Mouse (Mus musculus): ENCODE data around the gene Pax8. TPM values are rescaled to one million over a fixed set of nuclear protein-coding genes. Genes with fewer than 3 reads are reported as not detected.
A peak's percentile ranks its signal among the peaks of the same experiment; 100 is the strongest.

The Pax8 gene
- polyA plus RNA-seq, 1 experiment from 2014 or later: 0.09 TPM

- peak; percentile 68 for ATAC-seq
- no peak overlapping the region for H3K4me2 ChIP-seq
- H3K27me3 ChIP-seq: peaks cover 22% of the 10 kb centered on the region
- H3K27ac ChIP-seq: no peak overlapping the region
- 12% methylated on average over 12 of the region's 12 CpGs for WGBS
- H3K9ac ChIP-seq: no peak overlapping the region
- H3K4me3 ChIP-seq: no peak overlapping the region
- H3K4me1 ChIP-seq: peaks cover 7% of the 10 kb centered on the region; the same call in 1 of the 2 replicates
- H3K9me3 ChIP-seq (replicated peaks): no peaks in the 10 kb centered on the region
- no peaks in the 10 kb centered on the region for H3K36me3 ChIP-seq (ENCODE audit: poor library complexity, severe bottlenecking)
Measured at GRCm38 (mm10) chr2:24427866-24428675, 47.3 kb downstream of the Pax8 start.

GRCm38 (mm10) chr2:24425630-24426029 lies 49.8 kb downstream of the Pax8 start:
- Histone ChIP-seq H3K36me3 (ENCODE audit: poor library complexity, severe bottlenecking) (no peaks in the 10 kb centered on the region), H3K9me3 (replicated peaks) (no peaks in the 10 kb centered on the region), H3K27ac (no peak overlapping the region), H3K9ac (no peak overlapping the region), H3K4me2 (no peak overlapping the region), H3K4me3 (no peak overlapping the region), H3K4me1 (peaks cover 7% of the 10 kb centered on the region; the same call in 1 of the 2 replicates), H3K27me3 (peaks cover 15% of the 10 kb centered on the region)
- WGBS: 91% methylated on average over 2 of the region's 2 CpGs
- no peak for ATAC-seq

DNA sequence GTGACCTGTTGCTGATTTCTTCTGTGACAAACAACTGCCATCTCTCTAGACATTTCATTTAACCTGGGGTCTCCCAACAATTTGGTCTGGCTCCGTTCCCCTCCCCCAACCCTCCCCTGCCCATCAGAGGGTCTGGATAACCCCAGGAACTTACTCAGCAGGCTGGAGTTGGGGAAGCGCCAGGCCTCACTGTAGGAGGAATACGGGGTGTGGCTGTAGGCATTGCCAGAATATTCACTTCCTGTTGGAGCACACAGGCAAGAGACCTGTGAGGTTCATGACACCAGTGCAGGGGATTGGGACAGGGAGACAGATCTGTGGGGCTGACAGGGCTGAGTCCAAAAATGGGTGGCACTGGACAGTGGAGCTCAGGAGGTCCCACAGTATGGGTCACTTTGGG lies 52.6 kb downstream of the Pax8 start:
- Histone ChIP-seq H3K4me2 (no peak overlapping the region), H3K36me3 (ENCODE audit: poor library complexity, severe bottlenecking) (no peaks in the 10 kb centered on the region), H3K4me3 (no peak overlapping the region), H3K9me3 (replicated peaks) (no peaks in the 10 kb centered on the region), H3K27me3 (peaks cover 11% of the 10 kb centered on the region), H3K9ac (no peak overlapping the region), H3K4me1 (no peaks in the 10 kb centered on the region), H3K27ac (no peak overlapping the region)
- 85% methylated on average over 3 of the region's 3 CpGs for WGBS
- ATAC-seq: no peak

- Histone ChIP-seq H3K4me3 (no peak overlapping the region), H3K36me3 (ENCODE audit: poor library complexity, severe bottlenecking) (no peaks in the 10 kb centered on the region), H3K9ac (no peak overlapping the region), H3K9me3 (replicated peaks) (no peaks in the 10 kb centered on the region), H3K4me2 (no peak overlapping the region), H3K27me3 (peaks cover 18% of the 10 kb centered on the region), H3K4me1 (0 out of 2 replicates have a peak, but pooled peaks cover 5% of the 10 kb centered on the region), H3K27ac (no peak overlapping the region)
- WGBS: 95% methylated on average over 6 of the region's 6 CpGs
- no peak for ATAC-seq
Measured at GRCm38 (mm10) chr2:24421211-24421863, 54.1 kb downstream of the Pax8 start.

DNA sequence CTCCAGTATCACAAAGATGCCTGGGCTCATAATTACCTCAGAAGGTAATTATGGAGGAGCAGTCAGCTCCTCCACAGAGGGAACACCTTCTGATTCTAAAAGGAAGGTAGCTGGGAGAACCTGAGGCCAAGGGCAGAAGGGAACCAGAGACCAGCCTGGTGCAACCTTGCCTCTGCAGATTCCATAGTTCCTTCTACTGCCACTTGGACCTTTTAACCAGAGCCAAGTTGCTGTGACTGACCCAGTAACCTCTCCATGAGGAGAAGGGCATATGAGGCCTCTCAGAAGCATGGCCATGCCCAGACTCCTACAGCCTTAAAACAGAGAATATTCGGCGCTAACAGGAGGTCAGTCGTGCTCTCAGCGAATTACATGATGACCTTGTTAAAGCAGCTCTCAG lies 57.8 kb downstream of the Pax8 start:
- Histone ChIP-seq H3K4me2 (no peak overlapping the region), H3K27me3 (peaks cover 9% of the 10 kb centered on the region; the same call in 1 of the 2 replicates), H3K9ac (no peak overlapping the region), H3K4me3 (no peak overlapping the region), H3K4me1 (0 out of 2 replicates have a peak, but pooled peaks cover 5% of the 10 kb centered on the region), H3K27ac (no peak overlapping the region), H3K9me3 (replicated peaks) (no peaks in the 10 kb centered on the region), H3K36me3 (ENCODE audit: poor library complexity, severe bottlenecking) (no peaks in the 10 kb centered on the region)
- 96% methylated on average over 4 of the region's 4 CpGs for WGBS
- no peak for ATAC-seq

DNA sequence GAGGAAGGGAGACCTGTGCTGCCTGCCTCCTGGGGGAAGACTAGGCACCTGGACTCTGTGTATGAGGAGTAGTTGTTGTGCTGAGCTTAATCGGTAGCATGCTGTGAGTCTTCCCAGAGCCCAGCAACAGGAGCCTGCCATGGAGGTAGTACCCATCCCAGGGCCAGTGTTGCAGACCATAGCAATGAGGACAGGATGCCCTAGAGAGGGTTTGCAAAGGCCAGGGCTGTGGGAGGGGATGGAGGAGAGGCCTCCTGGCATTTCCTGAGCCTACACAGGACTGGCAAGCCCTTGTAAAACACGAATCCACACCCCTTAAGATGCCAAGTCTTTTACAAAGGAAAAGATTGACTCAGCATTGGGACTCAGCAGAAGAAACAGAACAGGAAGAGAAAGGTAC lies 58.3 kb downstream of the Pax8 start:
- 21% methylated on average over 2 of the region's 2 CpGs for WGBS
- H3K4me1 ChIP-seq: 0 out of 2 replicates have a peak, but pooled peaks cover 5% of the 10 kb centered on the region
- no peak overlapping the region for H3K4me3 ChIP-seq
- peaks cover 9% of the 10 kb centered on the region; the same call in 1 of the 2 replicates for H3K27me3 ChIP-seq
- ATAC-seq: no peak
- H3K9me3 ChIP-seq (replicated peaks): no peaks in the 10 kb centered on the region
- no peak overlapping the region for H3K27ac ChIP-seq
- H3K4me2 ChIP-seq: no peak overlapping the region
- H3K36me3 ChIP-seq (ENCODE audit: poor library complexity, severe bottlenecking): no peaks in the 10 kb centered on the region
- H3K9ac ChIP-seq: no peak overlapping the region

DNA sequence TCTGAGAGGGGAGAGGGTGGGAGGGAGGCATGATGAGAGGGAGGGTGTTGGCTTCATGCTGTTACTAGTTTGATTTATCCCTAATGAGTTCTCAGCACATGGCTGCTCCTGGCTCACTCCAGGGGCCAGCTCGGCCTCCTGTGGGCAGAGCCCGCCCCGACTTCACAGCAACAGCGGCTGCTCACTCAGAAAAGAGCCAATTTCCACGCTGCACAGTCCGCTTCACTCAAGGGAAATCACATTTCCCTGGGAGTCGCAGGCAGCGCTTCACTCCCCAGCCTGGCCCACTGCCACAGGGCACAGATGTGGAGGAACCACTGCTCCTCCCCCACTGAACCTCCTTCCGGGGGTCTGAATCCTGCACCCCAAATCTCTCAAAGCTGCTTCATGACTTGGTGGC lies 58.7 kb downstream of the Pax8 start:
- peaks cover 9% of the 10 kb centered on the region; the same call in 1 of the 2 replicates for H3K27me3 ChIP-seq
- H3K4me2 ChIP-seq: no peak overlapping the region; the same call in 1 of the 2 replicates
- H3K9me3 ChIP-seq (replicated peaks): no peaks in the 10 kb centered on the region
- ATAC-seq: peak; percentile 30; the same call in 1 of the 2 replicates
- H3K27ac ChIP-seq: no peak overlapping the region
- 0 out of 2 replicates have a peak, but pooled peaks cover 5% of the 10 kb centered on the region for H3K4me1 ChIP-seq
- no peak overlapping the region for H3K4me3 ChIP-seq
- 8% methylated on average over 9 of the region's 9 CpGs for WGBS
- H3K9ac ChIP-seq: no peak overlapping the region
- H3K36me3 ChIP-seq (ENCODE audit: poor library complexity, severe bottlenecking): no peaks in the 10 kb centered on the region

DNA sequence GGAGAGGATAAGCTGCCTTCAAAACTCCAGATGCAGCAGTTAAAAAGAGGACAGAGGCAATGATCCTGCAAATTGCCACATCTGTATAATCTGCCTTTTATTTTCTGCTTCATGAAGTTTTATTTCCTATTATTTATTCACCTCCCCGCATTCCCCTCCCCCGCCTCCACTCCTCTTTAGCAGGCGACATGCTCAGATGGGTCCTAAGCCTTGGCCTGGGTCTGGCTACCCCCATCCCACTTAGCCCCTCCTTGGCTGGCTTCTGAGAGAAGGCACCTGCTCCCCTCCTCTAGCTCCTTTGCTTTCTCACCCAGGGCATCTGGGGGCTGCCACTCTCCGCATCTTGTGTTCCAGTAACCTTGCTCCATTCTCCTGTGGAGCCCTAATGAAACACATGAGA lies 61.7 kb downstream of the Pax8 start:
- H3K4me2 ChIP-seq: no peak overlapping the region
- no peaks in the 10 kb centered on the region for H3K9me3 ChIP-seq (replicated peaks)
- H3K4me3 ChIP-seq: no peak overlapping the region
- H3K27ac ChIP-seq: no peak overlapping the region
- no peak for ATAC-seq
- no peaks in the 10 kb centered on the region for H3K36me3 ChIP-seq (ENCODE audit: poor library complexity, severe bottlenecking)
- H3K4me1 ChIP-seq: 0 out of 2 replicates have a peak, but pooled peaks cover 5% of the 10 kb centered on the region
- 69% methylated on average over 4 of the region's 4 CpGs for WGBS
- peaks cover 8% of the 10 kb centered on the region; the same call in 1 of the 2 replicates for H3K27me3 ChIP-seq
- H3K9ac ChIP-seq: no peak overlapping the region

DNA sequence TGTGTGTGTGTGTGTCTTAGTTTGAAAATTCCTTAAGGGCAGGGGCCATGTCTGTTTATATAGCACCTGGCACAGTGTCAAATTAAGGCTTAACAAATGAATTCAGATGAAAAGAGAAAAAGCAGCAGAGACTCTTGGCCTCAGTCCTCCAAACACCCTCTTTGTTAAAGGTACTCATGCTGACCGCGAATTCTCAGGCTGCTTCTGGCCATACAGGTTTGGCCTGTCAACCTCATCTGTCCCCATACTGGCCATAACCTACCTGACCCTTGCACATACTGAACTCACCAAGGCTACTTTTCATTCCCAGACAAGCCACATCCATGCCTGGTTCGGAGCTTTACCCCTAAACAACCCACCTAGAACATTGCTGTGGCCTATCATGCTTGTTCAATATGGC lies 62.2 kb downstream of the Pax8 start:
- Histone ChIP-seq H3K27ac (no peak overlapping the region), H3K36me3 (ENCODE audit: poor library complexity, severe bottlenecking) (no peaks in the 10 kb centered on the region), H3K9me3 (replicated peaks) (no peaks in the 10 kb centered on the region), H3K4me2 (no peak overlapping the region), H3K4me1 (peaks cover 9% of the 10 kb centered on the region), H3K9ac (no peak overlapping the region), H3K4me3 (no peak overlapping the region), H3K27me3 (peaks cover 6% of the 10 kb centered on the region; the same call in 1 of the 2 replicates)
- 57% methylated on average over 3 of the region's 3 CpGs for WGBS
- ATAC-seq: no peak

- peak; percentile 61 for ATAC-seq
- no peaks in the 10 kb centered on the region for H3K36me3 ChIP-seq (ENCODE audit: poor library complexity, severe bottlenecking)
- 6% methylated on average over 2 of the region's 2 CpGs for WGBS
Measured at GRCm38 (mm10) chr2:24409166-24409565, 66.2 kb downstream of the Pax8 start.

DNA sequence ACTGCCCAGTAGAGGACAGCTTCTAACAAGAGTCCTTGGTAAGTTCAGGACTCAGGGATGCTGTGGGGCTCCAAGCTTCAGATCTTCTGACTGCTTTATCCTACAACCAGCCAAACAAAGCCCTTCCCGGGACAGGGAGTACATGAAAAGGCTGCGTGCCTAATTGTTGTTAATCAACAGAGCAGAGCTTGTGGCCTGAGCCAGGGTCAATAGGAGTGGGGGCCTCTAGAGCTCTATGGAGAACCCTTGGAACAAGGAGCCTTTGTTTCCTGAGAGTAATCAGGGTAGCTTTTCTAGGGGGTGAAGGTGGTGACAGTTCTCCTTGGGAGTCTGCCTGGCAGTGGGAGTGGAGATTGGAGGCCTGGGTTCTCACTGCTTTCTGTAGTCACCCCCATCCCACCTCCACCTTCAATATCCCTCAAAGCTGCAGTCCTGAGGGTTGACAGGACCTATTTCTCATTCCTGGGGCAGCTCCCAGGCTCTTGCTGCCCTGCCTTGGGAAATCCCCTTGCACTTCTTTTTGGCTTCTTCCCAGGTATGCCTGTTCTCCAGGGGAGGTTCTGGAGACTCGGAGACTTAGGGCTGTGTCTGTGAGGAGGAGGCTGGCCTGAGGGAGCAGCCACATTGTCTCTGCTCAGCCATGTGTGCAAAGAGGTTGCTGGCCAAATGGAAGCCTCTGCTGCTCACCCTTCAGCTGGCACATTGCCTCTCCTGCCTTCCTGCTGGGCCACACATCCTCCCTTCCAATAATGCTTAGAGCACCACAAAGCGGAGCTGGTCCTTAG lies 67.5 kb downstream of the Pax8 start:
- Histone ChIP-seq H3K9me3 (replicated peaks) (no peaks in the 10 kb centered on the region), H3K4me2 (no peak overlapping the region), H3K9ac (no peak overlapping the region), H3K36me3 (ENCODE audit: poor library complexity, severe bottlenecking) (no peaks in the 10 kb centered on the region), H3K27ac (no peak overlapping the region), H3K4me3 (no peak overlapping the region), H3K27me3 (peaks cover 15% of the 10 kb centered on the region), H3K4me1 (peaks cover 18% of the 10 kb centered on the region)
- WGBS: 5% methylated on average over 4 of the region's 4 CpGs
- no peak for ATAC-seq

More at GRCm38 (mm10) chr2:24409166-24409565, 66.2 kb downstream of the Pax8 start:
- no peak overlapping the region for H3K4me2 ChIP-seq
- peaks cover 18% of the 10 kb centered on the region for H3K4me1 ChIP-seq
- H3K4me3 ChIP-seq: no peak overlapping the region
- H3K9ac ChIP-seq: no peak overlapping the region
- no peak overlapping the region for H3K27ac ChIP-seq
- H3K9me3 ChIP-seq (replicated peaks): no peaks in the 10 kb centered on the region
- peaks cover 15% of the 10 kb centered on the region for H3K27me3 ChIP-seq
